In the genomic region with DNA sequence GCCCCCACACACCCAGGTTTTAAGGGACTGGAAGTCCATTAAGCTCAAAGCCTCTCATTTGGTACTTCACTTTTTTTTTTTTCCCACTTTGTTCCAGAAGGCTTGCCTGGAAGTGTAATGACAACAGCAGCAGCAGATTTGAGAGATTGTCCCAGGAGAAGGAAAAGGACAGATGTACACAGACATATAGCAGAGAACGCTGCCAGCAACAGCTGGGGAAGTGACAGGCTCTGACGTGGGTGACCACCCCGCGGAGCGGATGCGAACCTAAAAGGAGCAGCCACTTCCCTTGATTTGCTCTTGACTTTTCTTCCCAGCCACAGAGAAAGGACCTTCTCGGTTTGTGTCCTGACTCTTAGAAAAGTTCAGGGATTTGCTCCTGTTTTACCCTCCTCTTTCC, we compare ENCODE assay signal across 16 mouse cellular contexts.
"Had no signal": no experiment of that assay in that cellular context is flagged by ENCODE, and none has a peak within 500 bp of the region (broad histone marks: within the 10 kb centered on the region; RNA-seq: fewer than 3 reads in every experiment).

No protein-coding gene starts in this region.

- H3K4me2 ChIP-seq: limb, embryonic 13.5 days; midbrain, embryonic 11.5 days; midbrain, embryonic 15.5 days; neural tube, embryonic 13.5 days had no signal

- H3K27me3 ChIP-seq: limb, embryonic 13.5 days; midbrain, embryonic 15.5 days; neural tube, embryonic 13.5 days had no signal

- H3K36me3 ChIP-seq: limb, embryonic 13.5 days; midbrain, embryonic 15.5 days; neural tube, embryonic 13.5 days had no signal

- DNase-seq: kidney, adult 2 months; kidney, postnatal 14 days; layer of hippocampus, adult 9-11 months; layer of hippocampus, postnatal 36 days; lung, postnatal 10 days; retina, postnatal 1 day; right cerebral cortex, postnatal 4 days; spleen, adult 18-20 months; thymus, adult 18-20 months; thymus, postnatal 25 days had no signal

- ATAC-seq: intestine, embryonic 16.5 days; midbrain, embryonic 15.5 days had no signal

- H3K4me3 ChIP-seq: limb, embryonic 13.5 days; midbrain, embryonic 15.5 days; neural tube, embryonic 13.5 days had no signal

- H3K9me3 ChIP-seq: limb, embryonic 13.5 days; midbrain, embryonic 15.5 days; neural tube, embryonic 13.5 days had no signal

- H3K4me1 ChIP-seq: limb, embryonic 13.5 days; midbrain, embryonic 15.5 days; neural tube, embryonic 13.5 days had no signal

- H3K9ac ChIP-seq: limb, embryonic 13.5 days; liver, embryonic 14.5 days; midbrain, embryonic 15.5 days; neural tube, embryonic 13.5 days had no signal

- H3K27ac ChIP-seq: limb, embryonic 13.5 days; liver, embryonic 14.5 days; midbrain, embryonic 15.5 days; neural tube, embryonic 13.5 days had no signal
